Mouse (Mus musculus): ENCODE results near the gene Asxl1. TPM values are rescaled to one million over a fixed set of nuclear protein-coding genes. Genes with fewer than 3 reads are reported as not detected.

Gene Asxl1
- polyA plus RNA-seq, 2 experiments: 19.4 to 28.5 TPM

DNA sequence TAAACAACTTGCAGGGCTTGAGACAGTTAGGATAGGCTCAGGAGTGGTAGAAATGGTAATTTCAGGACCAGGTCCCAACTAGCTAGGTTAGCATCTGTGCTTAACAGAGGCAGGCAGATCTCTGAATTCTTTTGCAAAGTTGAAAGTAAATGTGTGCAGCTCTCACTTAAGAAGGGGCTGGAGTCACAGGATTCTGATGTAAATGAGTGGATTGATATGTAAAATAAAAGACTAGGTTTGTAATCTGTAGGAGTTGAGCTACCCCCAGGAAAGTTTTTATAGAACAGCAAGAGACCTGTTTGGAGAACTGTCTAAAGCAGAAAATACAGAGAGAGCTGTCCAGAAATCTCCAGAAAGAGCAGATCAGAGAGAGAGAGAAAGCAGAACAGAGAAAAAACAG lies 25.2 kb downstream of the Asxl1 start:
- H3K27ac ChIP-seq (replicated peaks; ENCODE audit: low read depth, low read length): no peak overlapping the region
- no peak overlapping the region for H3K9ac ChIP-seq (ENCODE audit: low read depth, low read length, severe bottlenecking)
- H3K4me1 ChIP-seq (ENCODE audit: control insufficient read depth, insufficient read depth, low read length): no peaks in the 10 kb centered on the region
- DNase-seq (ENCODE audit: low spot score) (no peak), ATAC-seq (ENCODE audit: low FRiP score, low read depth) (no peak)
- no peaks in the 10 kb centered on the region for H3K9me3 ChIP-seq (ENCODE audit: control insufficient read depth, low read length)
- H3K27me3 ChIP-seq (ENCODE audit: control insufficient read depth, insufficient read depth, low read length): no peaks in the 10 kb centered on the region
- H3K4me2 ChIP-seq (replicated peaks; ENCODE audit: low read depth, low read length, severe bottlenecking): no peak overlapping the region
- H3K4me3 ChIP-seq (replicated peaks; ENCODE audit: low read length): no peak overlapping the region
- no peak for TF ChIP-seq POLR2A (IDR thresholded peaks at IDR 0.05; ENCODE audit: borderline replicate concordance, extremely low read depth, insufficient read depth, insufficient read length)
- peaks cover 46% of the 10 kb centered on the region for H3K36me3 ChIP-seq (ENCODE audit: control insufficient read depth, insufficient read depth, low read length)

DNA sequence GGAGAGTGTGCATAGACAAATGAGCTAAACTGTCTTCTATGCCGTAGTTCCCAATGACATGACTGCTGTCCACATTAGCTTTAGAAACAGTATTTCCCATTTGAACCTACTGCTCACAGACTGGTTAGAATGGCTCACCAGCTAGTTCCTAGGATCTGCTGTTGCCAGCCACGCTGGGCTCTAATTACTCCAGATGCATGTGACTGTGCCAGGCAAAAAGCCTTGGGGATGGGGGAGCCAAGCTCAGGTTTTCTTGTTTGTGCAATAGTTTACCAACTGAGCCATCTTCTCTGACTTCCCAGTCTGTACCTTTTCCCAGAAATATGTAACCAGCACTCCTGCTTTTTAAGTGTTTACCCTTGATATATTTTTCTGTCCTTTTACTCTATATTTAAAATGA lies 29.8 kb downstream of the Asxl1 start:
- no peaks in the 10 kb centered on the region for H3K4me1 ChIP-seq (ENCODE audit: control insufficient read depth, insufficient read depth, low read length)
- H3K4me3 ChIP-seq (replicated peaks; ENCODE audit: low read length): no peak overlapping the region
- H3K27ac ChIP-seq (replicated peaks; ENCODE audit: low read depth, low read length): no peak overlapping the region
- no peak for DNase-seq (ENCODE audit: low spot score)
- H3K36me3 ChIP-seq (ENCODE audit: control insufficient read depth, insufficient read depth, low read length): peaks cover 33% of the 10 kb centered on the region
- no peak for TF ChIP-seq POLR2A (IDR thresholded peaks at IDR 0.05; ENCODE audit: borderline replicate concordance, extremely low read depth, insufficient read depth, insufficient read length)
- no peak overlapping the region for H3K4me2 ChIP-seq (replicated peaks; ENCODE audit: low read depth, low read length, severe bottlenecking)
- no peak overlapping the region for H3K9ac ChIP-seq (ENCODE audit: low read depth, low read length, severe bottlenecking)
- ATAC-seq (ENCODE audit: low FRiP score, low read depth): no peak
- WGBS: 89% methylated on average over 2 of the region's 2 CpGs
- H3K27me3 ChIP-seq (ENCODE audit: control insufficient read depth, insufficient read depth, low read length): no peaks in the 10 kb centered on the region
- H3K9me3 ChIP-seq (ENCODE audit: control insufficient read depth, low read length): no peaks in the 10 kb centered on the region

DNA sequence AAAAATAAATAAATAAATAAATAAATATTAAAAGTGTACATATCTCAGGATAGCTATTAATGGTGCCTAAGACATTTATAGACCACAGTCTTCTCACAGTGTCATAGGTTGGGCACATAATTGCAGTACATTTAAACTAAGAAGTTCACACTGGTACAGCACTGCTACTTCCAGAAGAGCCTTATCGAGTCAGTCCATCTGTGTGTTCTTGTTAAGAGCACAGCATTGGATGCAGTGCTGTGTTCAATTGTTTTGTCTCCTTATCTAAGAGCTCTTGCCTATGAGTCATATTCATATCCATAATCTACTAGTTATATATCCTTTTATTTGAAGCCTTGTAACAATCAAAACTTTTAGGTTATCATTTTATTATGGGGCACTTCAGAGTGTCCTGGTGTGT lies 34.9 kb downstream of the Asxl1 start:
- Histone ChIP-seq H3K9ac (ENCODE audit: low read depth, low read length, severe bottlenecking) (no peak overlapping the region), H3K27me3 (ENCODE audit: control insufficient read depth, insufficient read depth, low read length) (no peaks in the 10 kb centered on the region), H3K4me2 (replicated peaks; ENCODE audit: low read depth, low read length, severe bottlenecking) (no peak overlapping the region), H3K9me3 (ENCODE audit: control insufficient read depth, low read length) (no peaks in the 10 kb centered on the region), H3K4me1 (ENCODE audit: control insufficient read depth, insufficient read depth, low read length) (no peaks in the 10 kb centered on the region), H3K4me3 (replicated peaks; ENCODE audit: low read length) (no peak overlapping the region), H3K27ac (replicated peaks; ENCODE audit: low read depth, low read length) (no peak overlapping the region), H3K36me3 (ENCODE audit: control insufficient read depth, insufficient read depth, low read length) (peaks cover 63% of the 10 kb centered on the region)
- DNase-seq (ENCODE audit: low spot score) (no peak), ATAC-seq (ENCODE audit: low FRiP score, low read depth) (no peak)
- 90% methylated on average over 1 of the region's 1 CpGs for WGBS
- TF ChIP-seq POLR2A (IDR thresholded peaks at IDR 0.05; ENCODE audit: borderline replicate concordance, extremely low read depth, insufficient read depth, insufficient read length): no peak

GRCm38 (mm10) chr2:153389831-153390230 lies 44.2 kb downstream of the Asxl1 start:
- Histone ChIP-seq H3K9me3 (ENCODE audit: control insufficient read depth, low read length) (no peaks in the 10 kb centered on the region), H3K27me3 (ENCODE audit: control insufficient read depth, insufficient read depth, low read length) (no peaks in the 10 kb centered on the region), H3K9ac (ENCODE audit: low read depth, low read length, severe bottlenecking) (no peak overlapping the region), H3K4me1 (ENCODE audit: control insufficient read depth, insufficient read depth, low read length) (no peaks in the 10 kb centered on the region), H3K4me2 (replicated peaks; ENCODE audit: low read depth, low read length, severe bottlenecking) (no peak overlapping the region), H3K36me3 (ENCODE audit: control insufficient read depth, insufficient read depth, low read length) (peaks cover 54% of the 10 kb centered on the region), H3K4me3 (replicated peaks; ENCODE audit: low read length) (no peak overlapping the region), H3K27ac (replicated peaks; ENCODE audit: low read depth, low read length) (no peak overlapping the region)
- no peak for TF ChIP-seq POLR2A (IDR thresholded peaks at IDR 0.05; ENCODE audit: borderline replicate concordance, extremely low read depth, insufficient read depth, insufficient read length)
- WGBS: 94% methylated on average over 2 of the region's 2 CpGs
- DNase-seq (ENCODE audit: low spot score) (no peak), ATAC-seq (ENCODE audit: low FRiP score, low read depth) (no peak)

DNA sequence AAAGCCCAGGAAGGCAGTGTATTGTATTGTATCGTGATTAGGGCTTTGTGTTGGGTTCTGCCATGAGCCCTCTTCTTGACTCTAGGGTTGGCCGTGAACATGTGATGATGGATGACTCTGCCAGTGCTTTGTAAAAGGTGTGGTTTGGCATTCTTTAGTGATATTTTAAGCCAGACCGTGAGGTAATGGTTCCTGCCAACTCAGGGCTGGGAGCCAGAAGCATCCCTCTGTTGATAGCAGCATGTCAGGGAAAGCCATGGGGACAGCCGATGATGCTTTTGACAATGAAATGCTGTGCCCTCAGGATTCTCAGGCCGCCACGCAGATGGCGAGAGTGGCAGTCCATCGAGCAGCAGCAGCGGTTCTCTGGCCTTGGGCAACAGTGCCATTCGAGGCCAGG lies 47.4 kb downstream of the Asxl1 start:
- no peak overlapping the region for H3K9ac ChIP-seq (ENCODE audit: low read depth, low read length, severe bottlenecking)
- H3K4me2 ChIP-seq (replicated peaks; ENCODE audit: low read depth, low read length, severe bottlenecking): no peak overlapping the region
- no peak overlapping the region for H3K27ac ChIP-seq (replicated peaks; ENCODE audit: low read depth, low read length)
- H3K27me3 ChIP-seq (ENCODE audit: control insufficient read depth, insufficient read depth, low read length): no peaks in the 10 kb centered on the region
- no peak for TF ChIP-seq POLR2A (IDR thresholded peaks at IDR 0.05; ENCODE audit: borderline replicate concordance, extremely low read depth, insufficient read depth, insufficient read length)
- DNase-seq (ENCODE audit: low spot score): no peak
- no peaks in the 10 kb centered on the region for H3K4me1 ChIP-seq (ENCODE audit: control insufficient read depth, insufficient read depth, low read length)
- peaks cover 66% of the 10 kb centered on the region for H3K36me3 ChIP-seq (ENCODE audit: control insufficient read depth, insufficient read depth, low read length)
- 93% methylated on average over 10 of the region's 10 CpGs for whole genome bisulfite sequencing
- ATAC-seq (ENCODE audit: low FRiP score, low read depth): no peak
- H3K4me3 ChIP-seq (replicated peaks; ENCODE audit: low read length): no peak overlapping the region
- H3K9me3 ChIP-seq (ENCODE audit: control insufficient read depth, low read length): no peaks in the 10 kb centered on the region
